Comparison of ENCODE assay signal across 8 mouse cellular contexts in the genomic region with DNA sequence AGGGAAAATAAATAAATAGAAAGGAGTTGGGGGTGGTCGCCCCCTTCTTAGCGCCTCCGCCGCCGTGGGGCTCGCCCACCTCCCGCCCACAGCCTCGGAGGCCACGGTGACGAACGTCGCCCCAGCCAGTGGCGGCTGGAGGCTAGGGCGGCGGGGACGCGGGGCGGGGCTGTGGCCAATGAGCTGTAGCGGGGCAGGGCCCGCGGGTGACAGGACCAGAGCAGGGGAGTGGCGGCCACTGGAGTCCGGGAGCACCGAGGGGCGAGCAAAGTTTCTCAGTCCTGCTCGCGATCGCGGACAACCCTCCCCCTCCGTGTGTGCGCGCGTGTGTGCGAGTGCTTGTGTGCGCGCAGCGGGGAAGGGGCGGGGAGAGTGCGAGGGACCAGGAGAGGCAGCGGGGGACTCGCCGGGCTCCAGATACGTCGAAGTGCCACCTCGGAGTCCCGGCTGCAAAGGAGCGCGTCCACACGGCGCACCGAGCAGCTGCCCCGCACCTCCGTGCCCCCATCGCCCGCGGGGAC. TPM values are rescaled to one million over a fixed set of nuclear protein-coding genes. Genes with fewer than 3 reads are reported as not detected.
DNase-seq lines count a peak whose midpoint lies in the region; ATAC-seq and TF ChIP-seq lines count a peak whose summit lies in the region.

No protein-coding gene starts in this region.

- TF ChIP-seq CTCF in small intestine, adult 2 months (IDR thresholded peaks at IDR 0.05; ENCODE audit: extremely low read depth, insufficient read length, insufficient replicate concordance, low read depth, low read length), result no peak

- ATAC-seq in intestine, embryonic 14.5 days (replicated peaks; ENCODE audit: low FRiP score, low TSS enrichment, low read depth), result peak; percentile 82

- peak overlapping the region; percentile 74 for H3K9ac ChIP-seq in intestine, embryonic 14.5 days (ENCODE audit: low read length)

- under 1% methylated on average over 56 of the region's 56 CpGs for WGBS in intestine, embryonic 14.5 days
- under 1% methylated on average over 47 of the region's 56 CpGs for WGBS in limb, embryonic 10.5 days
- WGBS in midbrain, embryonic 10.5 days, result under 1% methylated on average over 54 of the region's 56 CpGs
- WGBS in small intestine, adult 2 months, result under 1% methylated on average over 56 of the region's 56 CpGs

- no peaks in the 10 kb centered on the region for H3K9me3 ChIP-seq in intestine, embryonic 14.5 days (ENCODE audit: control insufficient read depth, low read length)
- 0 out of 2 replicates have a peak, but pooled peaks cover 3% of the 10 kb centered on the region for H3K9me3 ChIP-seq in limb, embryonic 10.5 days (replicated peaks)
- peaks cover 16% of the 10 kb centered on the region for H3K9me3 ChIP-seq in midbrain, embryonic 10.5 days (replicated peaks)

- H3K36me3 ChIP-seq in intestine, embryonic 14.5 days (ENCODE audit: control insufficient read depth, insufficient read depth, low read length), result peaks cover 15% of the 10 kb centered on the region; the same call in 1 of the 2 replicates
- peaks cover 26% of the 10 kb centered on the region for H3K36me3 ChIP-seq in limb, embryonic 10.5 days
- H3K36me3 ChIP-seq in midbrain, embryonic 10.5 days, result peaks cover 26% of the 10 kb centered on the region
- H3K36me3 ChIP-seq in small intestine, adult 2 months (ENCODE audit: control insufficient read depth, insufficient read depth, low read length), result no peaks in the 10 kb centered on the region

- peak; percentile 27; the same call in 1 of the 2 replicates for TF ChIP-seq POLR2A in small intestine, adult 2 months (IDR thresholded peaks at IDR 0.05; ENCODE audit: low read depth, low read length)

- 0 out of 2 replicates have a peak, but pooled peaks cover 5% of the 10 kb centered on the region for H3K27me3 ChIP-seq in intestine, embryonic 14.5 days (replicated peaks; ENCODE audit: control insufficient read depth, insufficient read depth, low read length)
- H3K27me3 ChIP-seq in limb, embryonic 10.5 days (ENCODE audit: low read depth, poor library complexity, severe bottlenecking), result peaks cover 32% of the 10 kb centered on the region
- peaks cover 11% of the 10 kb centered on the region for H3K27me3 ChIP-seq in midbrain, embryonic 10.5 days (ENCODE audit: low read depth, poor library complexity, severe bottlenecking)
- H3K27me3 ChIP-seq in small intestine, adult 2 months (ENCODE audit: control insufficient read depth, insufficient read depth, low read length), result peaks cover 6% of the 10 kb centered on the region

- peaks cover 7% of the 10 kb centered on the region; the same call in 1 of the 2 replicates for H3K4me1 ChIP-seq in intestine, embryonic 14.5 days (replicated peaks; ENCODE audit: control insufficient read depth, insufficient read depth, low read length)
- H3K4me1 ChIP-seq in limb, embryonic 10.5 days, result peaks cover 36% of the 10 kb centered on the region
- peaks cover 47% of the 10 kb centered on the region for H3K4me1 ChIP-seq in midbrain, embryonic 10.5 days
- H3K4me1 ChIP-seq in small intestine, adult 2 months (ENCODE audit: control insufficient read depth, insufficient read depth, insufficient read length, low read length), result peaks cover 14% of the 10 kb centered on the region

- DNase-seq in adipocyte (ENCODE audit: low spot score), result peak; percentile 77
- DNase-seq in embryo, embryonic 10 days (ENCODE audit: low spot score), result peak; percentile 92
- peak; percentile 92 for DNase-seq in gastrocnemius, postnatal 25 days
- peak; percentile 90 for DNase-seq in intestine, embryonic 14.5 days (ENCODE audit: low spot score)
- DNase-seq in limb, embryonic 10.5 days (ENCODE audit: low spot score), result peak; percentile 90
- peak; percentile 92 for DNase-seq in midbrain, embryonic 10.5 days (ENCODE audit: low spot score)
- DNase-seq in c-Kit-positive CD71-positive TER-119-positive erythroid progenitor cells, embryonic 14.5 days (ENCODE audit: low spot score), result no peak

- H3K4me3 ChIP-seq in intestine, embryonic 14.5 days (ENCODE audit: low read depth, low read length), result peak overlapping the region; percentile 86
- H3K4me3 ChIP-seq in limb, embryonic 10.5 days, result peak overlapping the region; percentile 83
- H3K4me3 ChIP-seq in midbrain, embryonic 10.5 days, result peak overlapping the region; percentile 89
- peak overlapping the region; percentile 78 for H3K4me3 ChIP-seq in small intestine, adult 2 months (ENCODE audit: low read depth, low read length)

- peak overlapping the region; percentile 79 for H3K27ac ChIP-seq in intestine, embryonic 14.5 days (ENCODE audit: low read depth)
- H3K27ac ChIP-seq in limb, embryonic 10.5 days, result peak overlapping the region; percentile 96
- peak overlapping the region; percentile 93 for H3K27ac ChIP-seq in midbrain, embryonic 10.5 days (replicated peaks)
- H3K27ac ChIP-seq in small intestine, adult 2 months (ENCODE audit: insufficient read depth, low read depth, low read length), result peak overlapping the region; percentile 24; the same call in 1 of the 2 replicates

- H3K4me2 ChIP-seq in intestine, embryonic 14.5 days (ENCODE audit: low read length), result peak overlapping the region; percentile 75

RNA-seq across cellular contexts. Expression of a gene that starts 1.2 kb away (rescaled TPM):
- 1 to 10 TPM; 3.3 to 3.9 TPM for total RNA-seq in gastrocnemius, postnatal 25 days (2021)
- 11.1 and 11.9 TPM in 2 replicates for polyA plus RNA-seq in intestine, embryonic 14.5 days (2014; fragmentation: Nextera tagmentation; extraction: Ambion mirVana)
- polyA plus RNA-seq in limb, embryonic 10.5 days (2016; fragmentation: Nextera tagmentation; extraction: Ambion mirVana), result 2.7 and 6.6 TPM in 2 replicates
- 5.1 and 6.6 TPM in 2 replicates for polyA plus RNA-seq in midbrain, embryonic 10.5 days (2016; fragmentation: Nextera tagmentation; extraction: Ambion mirVana)
- polyA plus RNA-seq in small intestine, adult 2 months (2012; rRNA removed), result 0.98 and 1.4 TPM in 2 replicates

Comparison
In these comparisons a context has a peak if more than half of its experiments do, and no peak if none do; other contexts are left out.
1. H3K27ac ChIP-seq: peak in every context shown above with its lines; median percentile 96 in limb, embryonic 10.5 days; 93 in midbrain, embryonic 10.5 days; 79 in intestine, embryonic 14.5 days; 24 in small intestine, adult 2 months.